Mouse (Mus musculus) granulocyte monocyte progenitor cell, adult 5-6 weeks (primary cell): Measurements from ENCODE around the gene Capn5. TPM values are rescaled to one million over a fixed set of nuclear protein-coding genes. Genes with fewer than 3 reads are reported as not detected.

Experiments used
- ATAC-seq: replicated peaks from 2 replicates; pipeline ENCODE4 v1.8.0; 2016; ENCODE audit warnings: mild to moderate bottlenecking, moderate TSS enrichment, inconsistent platforms; ENCODE audit not compliant: poor library complexity, severe bottlenecking
- total RNA-seq, 2 experiments: library from RNA; stranded (forward) in 1 of 2; stranded (reverse) in 1 of 2; fragments of 200-712, 200-1000 nt in 1 of 2; fragments of >200 nt in 1 of 2; fragmentation: Nextera tagmentation in 1 of 2; gene quantifications; 2 replicates each; pipeline ENCODE4 v1.2.3; 2014 to 2017

Gene Capn5
- total RNA-seq, 2 experiments from 2014 or later = 1.2 to 3.2 TPM

DNA sequence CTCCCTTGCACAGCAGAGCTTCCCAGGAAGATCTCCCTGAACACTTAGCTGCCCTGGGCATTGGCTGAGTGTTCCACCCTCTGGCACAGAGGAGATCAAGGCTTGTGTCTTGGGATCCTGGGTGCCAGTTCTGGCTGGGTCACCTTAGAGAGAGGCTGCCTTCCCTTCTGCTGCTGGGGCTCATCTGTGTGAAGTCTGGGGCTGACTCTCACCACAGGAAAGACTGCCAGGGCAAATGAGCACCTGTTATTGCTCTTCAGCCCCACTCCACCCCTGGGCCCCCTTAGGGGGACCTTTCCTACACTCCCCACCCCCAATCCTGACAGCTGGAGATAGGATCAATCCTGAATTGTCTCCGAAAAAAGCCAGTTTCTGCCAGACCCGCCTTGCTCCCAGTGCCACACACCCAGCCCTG lies 996 bp downstream of the Capn5 start:
- no peak for ATAC-seq

DNA sequence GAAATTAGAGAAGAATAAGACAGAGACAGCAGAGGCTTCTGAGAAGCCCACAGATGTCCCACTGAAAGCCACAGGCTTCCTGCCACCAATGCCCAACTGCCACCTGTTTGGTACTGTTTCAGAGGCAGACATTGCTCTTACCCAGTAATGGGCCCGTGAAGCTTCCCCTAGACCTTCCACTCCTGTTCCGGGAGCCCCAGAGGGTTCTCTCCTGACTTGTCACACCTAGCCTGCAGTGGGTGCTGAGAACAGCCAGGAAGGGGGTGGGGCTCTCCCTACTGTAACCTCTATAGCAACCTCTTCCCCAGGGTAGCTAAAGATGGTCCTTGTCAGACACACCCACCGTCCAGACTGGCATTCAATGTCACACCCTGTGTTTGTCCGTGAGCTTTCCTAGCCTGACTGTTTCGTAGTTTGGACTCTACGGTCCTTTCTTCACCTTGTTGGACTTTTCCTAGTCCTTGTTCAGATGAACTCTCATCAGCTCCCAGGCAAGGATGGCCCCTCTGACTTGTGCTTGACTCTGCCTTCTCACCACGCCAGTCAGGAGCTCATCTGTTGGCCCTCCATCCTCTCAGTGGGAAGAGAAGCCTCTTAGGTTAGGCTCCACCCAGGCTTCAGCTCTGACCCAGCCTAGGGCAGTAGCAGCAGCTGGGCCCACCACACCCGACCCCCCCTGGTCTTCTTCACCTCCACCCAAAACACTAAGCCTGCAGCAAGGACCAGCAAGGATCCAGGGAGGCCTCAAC lies 1.6 kb downstream of the Capn5 start:
- no peak for ATAC-seq

DNA sequence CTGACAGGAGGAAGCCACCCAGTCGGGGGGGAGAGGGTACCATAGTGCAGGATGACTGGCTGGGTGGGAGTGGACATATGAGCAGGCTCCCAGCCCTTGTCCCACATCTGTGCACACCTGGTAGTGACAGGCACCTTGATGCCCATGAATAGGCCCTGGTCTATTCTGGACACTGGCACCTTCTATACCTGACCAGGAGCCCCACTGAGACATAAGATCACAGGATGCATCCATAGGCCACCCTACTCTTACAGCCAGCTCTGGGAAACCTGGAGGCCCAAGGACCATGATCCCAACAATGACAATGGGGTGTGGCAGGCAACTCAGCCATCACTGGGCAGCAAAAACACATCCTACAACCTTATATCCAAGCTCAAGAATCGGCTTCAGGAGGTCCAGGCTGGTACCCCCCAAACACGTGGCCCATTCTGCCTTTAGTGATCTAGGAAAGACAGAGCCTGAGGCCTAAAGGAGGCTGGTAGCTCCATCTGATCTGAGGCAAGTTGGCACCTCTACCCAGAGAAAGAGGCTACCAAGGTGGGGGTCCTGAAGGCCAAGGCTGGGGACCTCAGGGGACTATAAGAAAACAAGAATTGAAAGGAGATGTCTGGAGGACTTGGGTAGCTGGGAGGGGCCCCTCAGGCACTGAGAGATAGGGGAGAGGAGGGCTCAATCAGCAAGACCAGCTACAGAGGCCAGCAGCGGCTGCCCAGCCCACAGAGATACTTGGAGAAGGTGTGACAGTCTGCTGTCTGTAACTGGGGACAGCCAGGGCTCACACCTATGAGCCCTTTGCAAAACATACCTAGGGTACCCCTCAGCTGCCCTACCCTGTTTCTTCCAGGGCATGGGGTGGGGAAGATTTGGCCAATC lies 3.0 kb downstream of the Capn5 start:
- ATAC-seq = no peak

DNA sequence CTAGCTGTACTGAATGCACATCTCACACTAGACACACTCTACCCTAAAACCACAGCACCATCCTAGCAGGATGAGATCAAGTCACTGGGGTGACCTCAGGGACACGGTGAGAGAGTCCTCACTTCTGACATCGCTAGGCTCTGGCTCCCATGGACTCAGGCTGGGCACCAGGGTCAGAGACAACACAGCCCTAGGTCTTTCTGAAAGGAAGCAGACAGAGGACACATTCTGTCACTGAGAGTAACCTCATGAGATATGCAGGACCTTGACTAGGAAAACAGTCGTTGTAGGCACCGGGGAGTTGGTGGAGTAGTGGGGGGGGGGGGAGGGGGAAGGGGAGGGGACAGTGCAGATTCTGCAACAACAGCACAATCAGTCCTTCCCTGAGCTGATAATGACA lies 4.7 kb downstream of the Capn5 start:
- no peak for ATAC-seq

DNA sequence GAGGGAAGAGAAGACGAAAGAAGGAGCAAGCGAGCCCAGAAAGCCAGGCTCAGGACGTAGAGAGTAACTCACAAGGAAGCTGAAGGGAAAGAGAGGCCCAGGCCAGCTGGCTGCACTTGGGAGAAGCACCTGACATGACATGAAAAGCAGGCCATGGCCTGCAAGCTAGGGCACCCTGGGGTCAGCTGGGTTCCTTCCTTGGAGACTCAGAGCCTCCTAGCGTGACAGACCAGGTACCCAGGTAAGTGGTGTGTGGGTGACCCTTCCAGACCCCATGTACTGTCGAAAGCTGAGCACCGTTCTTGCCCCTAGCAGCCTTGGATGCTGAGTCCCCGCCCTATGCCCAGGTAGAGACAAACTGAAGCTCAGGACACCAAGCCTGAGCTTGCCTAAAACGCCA lies 5.4 kb downstream of the Capn5 start:
- ATAC-seq = no peak

- ATAC-seq = peak; percentile 90
These were observed 6.7 kb downstream of the Capn5 start for GRCm38 (mm10) chr7:98171141-98172073.

DNA sequence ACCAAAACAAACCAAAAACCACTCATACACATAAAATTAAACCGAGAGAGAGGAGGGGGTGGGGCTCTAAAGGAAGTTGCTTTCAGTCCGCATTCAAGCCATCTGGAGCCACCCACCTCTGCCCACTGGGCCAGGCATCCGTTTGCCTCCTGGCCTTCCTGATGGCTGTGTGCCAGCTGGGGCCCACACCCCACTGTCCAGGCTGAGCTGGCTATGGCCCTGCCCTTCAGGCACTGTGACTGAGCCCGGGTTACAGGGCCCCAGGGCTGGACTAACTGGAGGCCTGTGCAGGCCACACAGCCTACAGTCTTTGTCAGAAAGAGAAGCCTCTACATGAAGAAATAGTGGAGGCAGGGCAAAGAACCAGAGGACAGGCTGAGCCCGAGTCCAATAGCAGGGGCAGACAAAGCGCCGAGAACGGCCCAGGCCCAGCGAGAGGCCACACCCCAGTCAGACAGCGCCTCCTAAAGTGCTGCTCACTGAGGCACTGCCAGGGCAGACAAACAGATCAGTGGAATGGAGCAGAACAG lies 13.0 kb downstream of the Capn5 start:
- peak; percentile 73 for ATAC-seq

- ATAC-seq = no peak
These were observed 13.6 kb downstream of the Capn5 start for GRCm38 (mm10) chr7:98164382-98164998.

DNA sequence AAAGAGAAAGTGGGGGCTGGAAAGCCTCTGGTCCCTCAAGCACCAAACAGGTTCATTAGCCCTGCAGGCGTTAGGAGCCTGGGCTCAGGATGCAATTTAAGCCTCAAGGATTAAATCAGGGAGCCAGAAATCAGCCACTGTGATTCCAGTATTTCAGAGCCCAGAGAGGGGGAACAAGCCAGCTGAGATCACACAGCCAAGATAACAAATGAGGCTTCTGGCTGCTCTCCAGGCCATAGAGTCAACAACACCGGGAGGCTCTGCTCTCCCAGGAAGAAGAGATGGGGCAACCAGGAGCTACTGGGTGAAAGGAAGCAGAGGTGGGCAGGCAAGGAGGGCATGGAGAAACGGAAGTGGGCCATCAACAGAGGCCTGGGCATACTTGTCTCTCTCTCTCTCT lies 14.4 kb downstream of the Capn5 start:
- ATAC-seq = no peak

DNA sequence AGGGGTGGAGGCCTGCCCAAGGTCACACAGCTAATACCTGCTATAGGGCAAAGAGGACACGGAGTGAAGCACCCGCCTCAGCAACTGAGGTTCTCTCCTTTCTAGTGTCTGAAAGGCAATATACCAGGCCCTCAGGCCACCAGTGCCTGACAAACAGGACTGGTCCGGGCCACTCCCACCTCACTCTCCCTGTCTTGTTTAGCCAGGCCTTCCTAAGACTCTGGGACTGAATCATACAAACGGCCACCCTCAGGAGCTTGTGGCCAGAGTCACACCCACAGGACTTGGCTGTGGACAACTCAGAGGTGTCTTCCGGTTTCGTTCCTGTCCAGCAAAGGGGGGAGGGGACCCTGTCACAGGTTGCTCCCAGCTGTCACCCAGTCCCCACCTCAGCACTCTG lies 15.8 kb downstream of the Capn5 start:
- no peak for ATAC-seq

DNA sequence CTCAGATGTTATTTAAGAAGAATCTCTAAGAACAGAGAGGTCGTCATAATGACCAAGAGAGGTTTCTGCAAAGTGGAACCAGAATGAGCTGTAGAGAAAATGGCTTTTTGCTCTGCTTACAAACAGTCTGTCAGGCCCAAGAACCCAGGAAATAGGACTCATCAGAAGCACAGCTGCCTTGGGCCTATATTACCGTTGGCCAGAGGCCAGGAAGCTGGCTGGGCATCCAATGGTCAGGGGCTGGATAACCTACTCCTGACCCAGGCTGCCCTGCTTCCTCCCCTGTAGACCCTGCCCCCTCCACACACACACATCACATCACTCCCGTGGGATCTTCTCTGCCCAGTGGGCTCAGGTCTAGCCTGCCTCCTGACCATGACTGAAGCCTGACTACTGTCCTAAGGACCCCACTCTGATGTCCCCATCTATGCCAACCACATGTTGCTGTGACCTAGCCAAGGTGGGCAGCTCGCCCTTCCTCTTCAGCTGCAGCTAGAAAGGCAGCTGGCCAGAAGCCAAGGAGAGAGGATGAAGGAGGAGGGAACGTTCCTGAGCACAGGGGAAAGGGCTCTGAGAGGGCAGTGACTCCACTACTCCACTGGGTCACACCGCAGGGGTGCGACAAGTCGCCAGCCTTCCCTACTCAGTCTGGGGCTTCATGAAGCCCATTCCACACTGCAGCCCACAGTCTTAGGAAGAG lies 17.9 kb downstream of the Capn5 start:
- no peak for ATAC-seq

DNA sequence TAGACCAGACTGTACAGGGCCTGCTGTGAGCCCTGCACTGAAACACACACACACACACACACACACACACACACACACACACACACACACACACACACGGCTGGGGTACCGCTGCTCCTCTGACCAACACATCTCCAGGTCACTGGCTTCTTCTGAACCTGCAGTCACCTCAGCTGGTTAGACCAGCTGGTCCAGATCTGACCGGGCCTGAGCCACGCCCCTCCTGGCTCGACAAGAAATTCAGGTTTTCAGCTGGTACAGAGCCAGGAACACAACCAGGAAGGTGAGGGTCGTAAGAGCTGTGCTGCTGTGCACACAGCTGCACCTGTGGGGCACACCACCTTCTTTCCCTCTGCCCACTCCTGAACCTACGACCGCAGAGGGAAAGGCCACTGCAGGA lies 19.6 kb downstream of the Capn5 start:
- no peak for ATAC-seq

GRCm38 (mm10) chr7:98157636-98158332 lies 20.3 kb downstream of the Capn5 start:
- no peak for ATAC-seq

GRCm38 (mm10) chr7:98156280-98156665 lies 21.8 kb downstream of the Capn5 start:
- no peak for ATAC-seq

GRCm38 (mm10) chr7:98155546-98156279 lies 22.4 kb downstream of the Capn5 start:
- peak; percentile 65 for ATAC-seq

- no peak for ATAC-seq
These were observed 24.2 kb downstream of the Capn5 start for GRCm38 (mm10) chr7:98153892-98154291.

DNA sequence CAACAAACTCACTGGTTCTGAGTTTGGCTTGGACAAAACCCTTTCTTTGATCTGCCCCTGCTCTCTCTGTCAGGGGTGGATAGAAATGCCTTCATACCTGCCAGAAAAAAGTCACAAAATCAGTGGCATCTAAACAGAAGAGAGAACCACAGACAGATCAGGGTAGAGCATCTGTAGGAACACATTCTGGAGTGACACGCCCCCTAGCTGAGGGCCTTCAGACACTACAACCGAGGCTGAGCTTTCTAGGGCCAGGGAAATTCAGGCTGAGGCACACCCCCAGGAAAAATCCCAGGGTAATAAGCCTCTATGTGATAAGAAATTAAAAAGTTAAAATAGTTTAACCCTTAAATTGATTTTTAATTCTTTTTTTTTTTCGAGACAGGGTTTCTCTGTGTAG lies 24.7 kb downstream of the Capn5 start:
- ATAC-seq = no peak

- no peak for ATAC-seq
These were observed 25.7 kb downstream of the Capn5 start for GRCm38 (mm10) chr7:98152400-98152799.
